ENCODE assay signal across 19 mouse cellular contexts in the genomic region with DNA sequence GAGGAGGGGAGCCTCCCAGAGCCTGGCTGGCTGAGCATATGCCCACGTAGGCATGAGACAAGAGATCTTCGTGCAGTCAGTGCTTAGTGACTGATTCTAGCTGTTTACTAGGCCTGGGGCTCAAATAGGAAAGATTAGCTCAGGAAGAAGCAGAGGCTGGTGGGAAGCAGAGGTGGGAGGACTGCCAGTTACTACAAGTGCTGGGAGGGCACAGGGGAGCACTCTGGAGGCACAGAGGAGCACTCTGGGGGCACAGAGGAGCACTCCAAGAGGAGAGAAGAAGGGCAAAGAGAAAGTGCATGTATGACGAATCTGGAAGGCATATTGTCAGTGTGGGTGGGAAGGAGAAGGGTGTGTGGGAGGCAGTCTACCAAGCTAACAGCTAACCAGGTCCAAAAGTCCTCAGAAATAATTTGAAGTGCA. TPM values are rescaled to one million over a fixed set of nuclear protein-coding genes. Genes with fewer than 3 reads are reported as not detected.
DNase-seq lines count a peak whose midpoint lies in the region; ATAC-seq and TF ChIP-seq lines count a peak whose summit lies in the region.
"Had no signal": no experiment of that assay in that cellular context is flagged by ENCODE, and none has a peak within 500 bp of the region (broad histone marks: within the 10 kb centered on the region; RNA-seq: fewer than 3 reads in every experiment).

No protein-coding gene starts in this region.

- H3K9me3 ChIP-seq in heart, embryonic 16.5 days (replicated peaks; ENCODE audit: control insufficient read depth, low read length), result 0 out of 2 replicates have a peak, but pooled peaks cover 3% of the 10 kb centered on the region
- H3K9me3 ChIP-seq: hindbrain, embryonic 13.5 days; limb, embryonic 13.5 days; neural tube, embryonic 12.5 days had no signal

- no peak overlapping the region for H3K4me3 ChIP-seq in heart, embryonic 16.5 days (ENCODE audit: low read length)
- no peak overlapping the region for H3K4me3 ChIP-seq in olfactory bulb, adult 2 months (ENCODE audit: insufficient read depth, low read depth, low read length)
- H3K4me3 ChIP-seq: hindbrain, embryonic 13.5 days; limb, embryonic 13.5 days; neural tube, embryonic 12.5 days had no signal

- ATAC-seq in frontal cortex, adult (ENCODE audit: low TSS enrichment), result peak; percentile 89
- ATAC-seq in heart, embryonic 16.5 days (replicated peaks; ENCODE audit: extremely low read depth, insufficient read depth, low FRiP score), result no peak
- ATAC-seq: forebrain, postnatal 0 days had no signal

- H3K4me2 ChIP-seq in heart, embryonic 16.5 days (ENCODE audit: low read depth, low read length), result no peak overlapping the region
- H3K4me2 ChIP-seq: hindbrain, embryonic 13.5 days; limb, embryonic 13.5 days; neural tube, embryonic 12.5 days had no signal

- H3K36me3 ChIP-seq in heart, embryonic 16.5 days (ENCODE audit: control insufficient read depth, insufficient read depth), result no peaks in the 10 kb centered on the region
- H3K36me3 ChIP-seq: hindbrain, embryonic 13.5 days; limb, embryonic 13.5 days; neural tube, embryonic 12.5 days had no signal

- DNase-seq in frontal cortex, postnatal 25 days (ENCODE audit: low spot score in 2 of 2), result no peak
- no peak for DNase-seq in heart, adult 18-20 months
- DNase-seq in right cerebral cortex, adult 18-20 months, result peak; percentile 63
- no peak for DNase-seq in right cerebral cortex, postnatal 14 days
- no peak for DNase-seq in spleen, postnatal 14 days (ENCODE audit: low spot score in 2 of 2)
- DNase-seq: adrenal gland, postnatal 25 days; cerebellum, postnatal 10 days; forebrain, postnatal 0 days; kidney, adult 18-20 months; kidney, postnatal 25 days; lung, postnatal 14 days; thymus, adult 18-20 months had no signal

- whole genome bisulfite sequencing in heart, embryonic 16.5 days, result 47% methylated on average over 3 of the region's 3 CpGs
- WGBS in olfactory bulb, adult 2 months, result 41% methylated on average over 3 of the region's 3 CpGs

- no peak for TF ChIP-seq CTCF in olfactory bulb, adult 2 months (IDR thresholded peaks at IDR 0.05; ENCODE audit: insufficient read depth, low read depth, low read length)

- H3K27ac ChIP-seq in heart, embryonic 16.5 days (ENCODE audit: low read length), result no peak overlapping the region
- peak overlapping the region; percentile 27; the same call in 1 of the 2 replicates for H3K27ac ChIP-seq in olfactory bulb, adult 2 months (ENCODE audit: insufficient read depth, low read depth, low read length)
- H3K27ac ChIP-seq: hindbrain, embryonic 13.5 days; limb, embryonic 13.5 days; neural tube, embryonic 12.5 days had no signal

- H3K4me1 ChIP-seq in heart, embryonic 16.5 days (ENCODE audit: control insufficient read depth, insufficient read depth, low read length), result peaks cover 23% of the 10 kb centered on the region
- peaks cover 8% of the 10 kb centered on the region; the same call in 1 of the 2 replicates for H3K4me1 ChIP-seq in olfactory bulb, adult 2 months (ENCODE audit: control insufficient read depth, insufficient read depth, low read length)
- H3K4me1 ChIP-seq: limb, embryonic 13.5 days; neural tube, embryonic 12.5 days had no signal

- TF ChIP-seq POLR2A in olfactory bulb, adult 2 months (IDR thresholded peaks at IDR 0.05; ENCODE audit: insufficient read depth, low read depth, low read length), result no peak

- H3K27me3 ChIP-seq in heart, embryonic 16.5 days (ENCODE audit: control insufficient read depth, insufficient read depth, low read length), result peaks cover 3% of the 10 kb centered on the region
- H3K27me3 ChIP-seq: CH12.LX had no signal

- peak overlapping the region; percentile 12; the same call in 1 of the 2 replicates for H3K9ac ChIP-seq in heart, embryonic 16.5 days (ENCODE audit: low read length)
- H3K9ac ChIP-seq: forebrain, postnatal 0 days; hindbrain, embryonic 13.5 days; limb, embryonic 13.5 days; neural tube, embryonic 12.5 days had no signal

RNA-seq across cellular contexts. Expression of a gene that starts 30.9 kb away (rescaled TPM):
- polyA plus RNA-seq in heart, embryonic 16.5 days (2015; fragmentation: Nextera tagmentation; extraction: Ambion mirVana), result 11.5 and 11.8 TPM in 2 replicates
- 10 to 100 TPM; 18.6 to 20.9 TPM for total RNA-seq in heart, adult 18-20 months (2021)
- not detected in 2 replicates for polyA plus RNA-seq in olfactory bulb, adult 2 months (2012; ENCODE audit: insufficient read depth, insufficient read length, low replicate concordance, missing spikeins)
